Mouse (Mus musculus) stomach, embryonic 15.5 days (tissue): ENCODE results near the gene Hnrnph3. TPM values are rescaled to one million over a fixed set of nuclear protein-coding genes. Genes with fewer than 3 reads are reported as not detected.

Experiments
- ATAC-seq: fragments of 200-750 bp; cut with Nextera tagmentation; 2 replicates; pipeline ENCODE4 v1.8.0; 2017; ENCODE audit warnings: low read depth, moderate number of reproducible peaks, moderate TSS enrichment; ENCODE audit not compliant: insufficient read depth, low FRiP score
- H3K27ac ChIP-seq: fragments of 300-500 bp; sonication (generic); 2 replicates; pipeline ENCODE4 v1.5.1; 2015; ENCODE audit warnings: mild to moderate bottlenecking, inconsistent platforms
- H3K27me3 ChIP-seq: fragments of 300-500 bp; sonication (generic); replicated peaks from 2 replicates; pipeline ENCODE4 v1.6.1; 2015; ENCODE audit warnings: inconsistent platforms
- H3K36me3 ChIP-seq: fragments of 300-500 bp; sonication (generic); 2 replicates; pipeline ENCODE4 v1.6.1; 2015; ENCODE audit warnings: inconsistent platforms
- H3K4me1 ChIP-seq: fragments of 300-500 bp; sonication (generic); 2 replicates; pipeline ENCODE4 v1.6.1; 2015; ENCODE audit warnings: inconsistent platforms
- H3K4me2 ChIP-seq: fragments of 300-500 bp; sonication (generic); 2 replicates; pipeline ENCODE4 v1.6.1; 2015; ENCODE audit warnings: mild to moderate bottlenecking, inconsistent platforms
- H3K4me3 ChIP-seq: fragments of 300-500 bp; sonication (generic); replicated peaks from 2 replicates; pipeline ENCODE4 v1.5.1; 2015; ENCODE audit warnings: inconsistent platforms
- H3K9ac ChIP-seq: fragments of 300-500 bp; sonication (generic); 2 replicates; pipeline ENCODE4 v1.6.1; 2015; ENCODE audit warnings: inconsistent platforms
- H3K9me3 ChIP-seq: fragments of 300-500 bp; sonication (generic); 2 replicates; pipeline ENCODE4 v1.6.1; 2016; ENCODE audit warnings: inconsistent platforms
- WGBS: fragments of 180-500 bp; shearing (Covaris S2); methylation state at CpG from one replicate; pipeline ENCODE4 v1.1.7; 2015; 5-methylcytosine and 5-hydroxymethylcytosine counted together
- polyA plus RNA-seq: library from polyadenylated mRNA; unstranded; fragments of >200 nt; fragmentation: Nextera tagmentation; extraction: Ambion mirVana; gene quantifications from 2 replicates; pipeline ENCODE4 v1.2.1, GENCODE M21; 2015

Gene Hnrnph3
- polyA plus RNA-seq, 1 experiment from 2014 or later, result 87.7 TPM

- ATAC-seq, result no peak
Observed at GRCm38 (mm10) chr10:63053007-63053406, 29.0 kb upstream of the Hnrnph3 start.

GRCm38 (mm10) chr10:63052011-63052410 lies 28.0 kb upstream of the Hnrnph3 start:
- H3K36me3 ChIP-seq, result no peaks in the 10 kb centered on the region
- 79% methylated on average over 6 of the region's 6 CpGs for WGBS
- no peak overlapping the region for H3K4me3 ChIP-seq
- no peak overlapping the region for H3K27ac ChIP-seq
- H3K4me1 ChIP-seq, result no peaks in the 10 kb centered on the region
- no peaks in the 10 kb centered on the region for H3K9me3 ChIP-seq
- H3K9ac ChIP-seq, result no peak overlapping the region
- no peak for ATAC-seq
- no peak overlapping the region for H3K4me2 ChIP-seq
- no peaks in the 10 kb centered on the region for H3K27me3 ChIP-seq

More at GRCm38 (mm10) chr10:63053007-63053406, 29.0 kb upstream of the Hnrnph3 start:
- no peaks in the 10 kb centered on the region for H3K9me3 ChIP-seq
- no peaks in the 10 kb centered on the region for H3K27me3 ChIP-seq
- 55% methylated on average over 6 of the region's 6 CpGs for WGBS
- H3K4me3 ChIP-seq, result no peak overlapping the region
- H3K9ac ChIP-seq, result no peak overlapping the region
- no peaks in the 10 kb centered on the region for H3K36me3 ChIP-seq
- no peaks in the 10 kb centered on the region for H3K4me1 ChIP-seq
- no peak overlapping the region for H3K27ac ChIP-seq
- no peak overlapping the region for H3K4me2 ChIP-seq

GRCm38 (mm10) chr10:63051267-63051666 lies 27.2 kb upstream of the Hnrnph3 start:
- Histone ChIP-seq H3K4me1 (no peaks in the 10 kb centered on the region), H3K36me3 (no peaks in the 10 kb centered on the region)
- 77% methylated on average over 7 of the region's 7 CpGs for WGBS

GRCm38 (mm10) chr10:63049106-63049505 lies 25.1 kb upstream of the Hnrnph3 start:
- WGBS, result 76% methylated on average over 2 of the region's 2 CpGs
- H3K4me3 ChIP-seq, result no peak overlapping the region

More at GRCm38 (mm10) chr10:63051267-63051666, 27.2 kb upstream of the Hnrnph3 start:
- no peak overlapping the region for H3K4me3 ChIP-seq
- no peaks in the 10 kb centered on the region for H3K9me3 ChIP-seq
- no peaks in the 10 kb centered on the region for H3K27me3 ChIP-seq
- H3K4me2 ChIP-seq, result no peak overlapping the region
- H3K9ac ChIP-seq, result no peak overlapping the region
- ATAC-seq, result no peak
- no peak overlapping the region for H3K27ac ChIP-seq

GRCm38 (mm10) chr10:63047751-63048150 lies 23.7 kb upstream of the Hnrnph3 start:
- H3K4me3 ChIP-seq, result no peak overlapping the region
- no peak overlapping the region for H3K27ac ChIP-seq
- no peaks in the 10 kb centered on the region for H3K9me3 ChIP-seq
- no peak overlapping the region for H3K4me2 ChIP-seq
- no peak overlapping the region for H3K9ac ChIP-seq
- 86% methylated on average over 8 of the region's 8 CpGs for WGBS
- H3K36me3 ChIP-seq, result no peaks in the 10 kb centered on the region
- H3K4me1 ChIP-seq, result no peaks in the 10 kb centered on the region
- no peak for ATAC-seq
- no peaks in the 10 kb centered on the region for H3K27me3 ChIP-seq

More at GRCm38 (mm10) chr10:63049106-63049505, 25.1 kb upstream of the Hnrnph3 start:
- H3K27me3 ChIP-seq, result no peaks in the 10 kb centered on the region
- H3K9ac ChIP-seq, result no peak overlapping the region
- no peaks in the 10 kb centered on the region for H3K36me3 ChIP-seq
- H3K27ac ChIP-seq, result no peak overlapping the region
- no peaks in the 10 kb centered on the region for H3K9me3 ChIP-seq
- no peak overlapping the region for H3K4me2 ChIP-seq
- H3K4me1 ChIP-seq, result no peaks in the 10 kb centered on the region
- ATAC-seq, result no peak

GRCm38 (mm10) chr10:63043154-63043553 lies 19.1 kb upstream of the Hnrnph3 start:
- Histone ChIP-seq H3K36me3 (no peaks in the 10 kb centered on the region), H3K9ac (no peak overlapping the region), H3K4me2 (no peak overlapping the region), H3K4me1 (no peaks in the 10 kb centered on the region), H3K9me3 (no peaks in the 10 kb centered on the region), H3K27me3 (no peaks in the 10 kb centered on the region), H3K27ac (no peak overlapping the region), H3K4me3 (no peak overlapping the region)
- no peak for ATAC-seq
- 63% methylated on average over 3 of the region's 3 CpGs for WGBS

- Histone ChIP-seq H3K27ac (no peak overlapping the region), H3K4me2 (no peak overlapping the region), H3K4me1 (no peaks in the 10 kb centered on the region), H3K27me3 (no peaks in the 10 kb centered on the region), H3K9ac (no peak overlapping the region), H3K36me3 (no peaks in the 10 kb centered on the region), H3K9me3 (no peaks in the 10 kb centered on the region), H3K4me3 (no peak overlapping the region)
- WGBS, result 75% methylated on average over 5 of the region's 5 CpGs
- ATAC-seq, result no peak
Observed at GRCm38 (mm10) chr10:63039867-63040628, 16.0 kb upstream of the Hnrnph3 start.

- H3K27me3 ChIP-seq, result no peaks in the 10 kb centered on the region
- no peaks in the 10 kb centered on the region for H3K9me3 ChIP-seq
- no peak overlapping the region for H3K4me3 ChIP-seq
- H3K27ac ChIP-seq, result 0 out of 2 replicates have a peak overlapping the region, but pooled peaks have one; percentile 0
- peak overlapping the region; percentile 13; the same call in 1 of the 2 replicates for H3K4me2 ChIP-seq
- WGBS, result 64% methylated on average over 14 of the region's 14 CpGs
- ATAC-seq, result peak; percentile 56; the same call in 1 of the 2 replicates
- no peak overlapping the region for H3K9ac ChIP-seq
- H3K36me3 ChIP-seq, result no peaks in the 10 kb centered on the region
- H3K4me1 ChIP-seq, result no peaks in the 10 kb centered on the region
Observed at GRCm38 (mm10) chr10:63038571-63039320, 14.7 kb upstream of the Hnrnph3 start.

GRCm38 (mm10) chr10:63032956-63033355 lies 8.9 kb upstream of the Hnrnph3 start:
- no peak overlapping the region for H3K4me2 ChIP-seq
- no peaks in the 10 kb centered on the region for H3K36me3 ChIP-seq
- ATAC-seq, result no peak
- H3K9ac ChIP-seq, result no peak overlapping the region
- no peaks in the 10 kb centered on the region for H3K27me3 ChIP-seq
- H3K9me3 ChIP-seq, result no peaks in the 10 kb centered on the region
- WGBS, result 75% methylated on average over 3 of the region's 3 CpGs
- H3K4me3 ChIP-seq, result no peak overlapping the region
- H3K27ac ChIP-seq, result no peak overlapping the region
- no peaks in the 10 kb centered on the region for H3K4me1 ChIP-seq

- WGBS, result 74% methylated on average over 3 of the region's 3 CpGs
- H3K27ac ChIP-seq, result no peak overlapping the region
- no peak overlapping the region for H3K4me2 ChIP-seq
- no peaks in the 10 kb centered on the region for H3K27me3 ChIP-seq
- no peak overlapping the region for H3K9ac ChIP-seq
- no peaks in the 10 kb centered on the region for H3K4me1 ChIP-seq
- ATAC-seq, result no peak
- no peak overlapping the region for H3K4me3 ChIP-seq
- H3K36me3 ChIP-seq, result no peaks in the 10 kb centered on the region
- H3K9me3 ChIP-seq, result no peaks in the 10 kb centered on the region
Observed at GRCm38 (mm10) chr10:63032267-63032666, 8.2 kb upstream of the Hnrnph3 start.

- Histone ChIP-seq H3K27me3 (no peaks in the 10 kb centered on the region), H3K9ac (no peak overlapping the region), H3K27ac (no peak overlapping the region), H3K4me3 (no peak overlapping the region), H3K36me3 (no peaks in the 10 kb centered on the region), H3K4me1 (peaks cover 4% of the 10 kb centered on the region; the same call in 1 of the 2 replicates), H3K9me3 (no peaks in the 10 kb centered on the region), H3K4me2 (no peak overlapping the region)
- WGBS, result 75% methylated on average over 4 of the region's 4 CpGs
- ATAC-seq, result no peak
Observed at GRCm38 (mm10) chr10:63028396-63028795, 4.4 kb upstream of the Hnrnph3 start.
